Mouse (Mus musculus) bone marrow macrophage, adult 2 months (primary cell): Measurements from ENCODE around the gene Kng1. TPM values are rescaled to one million over a fixed set of nuclear protein-coding genes. Genes with fewer than 3 reads are reported as not detected.
"Not testable (repeated sequence)": the region's sequence is repeated elsewhere in the genome, so short reads cannot be mapped to it uniquely, and the experiment has no call there.

Source experiments
- H3K27ac ChIP-seq: 2 replicates; pipeline ENCODE4 v1.5.1; 2012; ENCODE audit warnings: low read depth, low read length; ENCODE audit not compliant: insufficient read depth
- H3K4me1 ChIP-seq: 2 replicates; pipeline ENCODE4 v1.6.1; 2012; ENCODE audit warnings: low read length; ENCODE audit not compliant: control insufficient read depth, insufficient read depth
- H3K4me3 ChIP-seq: 2 replicates; pipeline ENCODE4 v1.5.1; 2012; ENCODE audit warnings: mild to moderate bottlenecking, low read length, moderate library complexity; ENCODE audit not compliant: insufficient read depth
- CTCF ChIP-seq: IDR thresholded peaks from 2 replicates; pipeline ENCODE4 v1.5.1; 2012; ENCODE audit warnings: low read depth, mild to moderate bottlenecking, low read length, moderate library complexity
- POLR2A ChIP-seq: IDR thresholded peaks from 2 replicates; pipeline ENCODE4 v1.6.1; 2012; ENCODE audit warnings: mild to moderate bottlenecking, low read depth, low read length, borderline replicate concordance
- polyA plus RNA-seq: library from polyadenylated mRNA; stranded (reverse); fragments of >200 nt; gene quantifications from 2 replicates; pipeline ENCODE4 v1.2.4, GENCODE M21; 2012; ENCODE audit not compliant: missing spikeins, insufficient read depth, insufficient read length

The Kng1 gene
- polyA plus RNA-seq, 1 experiment, result not detected

DNA sequence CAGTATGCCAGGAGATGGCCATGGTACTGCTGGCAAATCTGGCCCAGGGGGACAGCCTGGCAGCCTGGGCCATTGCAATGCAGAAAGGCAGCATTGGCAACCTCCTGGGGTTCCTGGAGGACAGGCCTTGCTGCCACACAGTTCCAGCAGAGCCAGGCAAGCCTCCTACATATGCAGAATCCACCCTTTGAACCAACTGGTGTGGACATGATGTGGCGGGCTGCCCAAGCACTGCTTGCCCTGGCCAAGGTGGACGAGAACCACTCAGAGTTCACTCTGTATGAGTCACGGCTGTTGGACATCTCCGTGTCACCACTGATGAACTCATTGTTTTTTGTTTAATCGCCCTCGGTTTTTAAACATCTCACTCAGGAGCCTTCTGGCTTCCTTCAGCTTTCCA lies 36.5 kb downstream of the Kng1 start:
- Histone ChIP-seq H3K27ac (no peak overlapping the region), H3K4me3 (no peak overlapping the region), H3K4me1 (peaks cover 12% of the 10 kb centered on the region)
- TF ChIP-seq CTCF (no peak), POLR2A (no peak)

GRCm38 (mm10) chr16:23095581-23095980 lies 37.9 kb downstream of the Kng1 start:
- not testable (repeated sequence) for H3K27ac ChIP-seq, H3K4me3 ChIP-seq
- H3K4me1 ChIP-seq, result peaks cover 12% of the 10 kb centered on the region

DNA sequence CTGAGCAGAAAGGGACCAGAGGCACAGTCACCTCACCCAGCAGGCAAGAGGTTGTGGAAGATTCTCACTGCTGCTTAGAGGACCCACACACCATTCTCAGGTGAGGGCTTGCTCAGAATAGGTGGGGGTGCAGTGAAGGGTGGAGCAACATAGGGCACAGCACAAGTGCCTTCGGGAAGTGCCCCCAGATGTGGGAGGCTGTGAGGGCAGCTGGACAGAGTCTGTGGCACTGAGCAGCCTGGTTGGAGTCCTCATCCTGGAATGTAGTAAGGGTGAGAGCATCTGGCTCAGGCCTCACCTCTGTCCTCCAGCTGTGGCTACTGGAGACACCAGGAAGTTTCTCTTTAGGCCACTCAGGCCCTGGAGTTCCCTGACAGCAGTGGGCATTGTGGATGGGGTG lies 39.2 kb downstream of the Kng1 start:
- not testable (repeated sequence) for H3K4me1 ChIP-seq, H3K4me3 ChIP-seq, H3K27ac ChIP-seq

DNA sequence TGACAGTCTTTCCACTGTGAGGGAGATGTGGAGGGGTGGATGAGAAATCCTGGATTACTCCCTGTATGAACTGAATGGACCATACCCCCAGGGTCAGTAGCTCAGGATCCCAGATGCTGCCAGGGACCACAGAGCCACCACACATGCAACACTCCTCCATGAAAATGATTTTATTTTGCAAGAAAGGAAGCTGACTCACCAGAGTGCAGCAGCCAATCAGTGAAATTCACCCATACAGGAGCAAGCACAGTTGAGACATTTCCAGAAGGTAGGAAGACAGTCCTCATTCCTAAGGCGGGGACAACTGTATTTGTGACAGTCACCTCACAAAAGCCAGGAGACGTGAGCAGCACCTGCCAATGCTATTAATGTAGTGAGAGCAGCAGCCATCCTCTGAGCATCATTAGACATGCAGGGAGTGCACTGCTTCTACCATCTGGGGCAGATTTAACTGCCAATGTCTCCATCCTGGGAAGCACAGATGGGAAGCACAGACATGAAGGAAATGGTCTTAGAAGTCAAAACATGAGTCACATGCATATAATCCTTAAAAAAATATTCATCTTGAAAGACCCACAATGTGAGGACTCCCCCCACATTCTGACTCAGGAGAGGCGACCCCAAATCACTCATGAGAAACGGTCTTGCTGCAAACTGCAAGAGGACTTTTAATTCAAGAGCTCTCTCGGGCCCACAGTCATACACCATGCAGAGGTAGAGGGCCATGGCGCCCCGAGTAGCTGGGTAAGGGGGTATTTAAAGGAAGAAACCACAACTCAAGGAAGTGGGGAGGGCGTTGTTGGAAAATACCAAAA lies 39.8 kb downstream of the Kng1 start:
- not testable (repeated sequence) for H3K27ac ChIP-seq, H3K4me3 ChIP-seq, H3K4me1 ChIP-seq

DNA sequence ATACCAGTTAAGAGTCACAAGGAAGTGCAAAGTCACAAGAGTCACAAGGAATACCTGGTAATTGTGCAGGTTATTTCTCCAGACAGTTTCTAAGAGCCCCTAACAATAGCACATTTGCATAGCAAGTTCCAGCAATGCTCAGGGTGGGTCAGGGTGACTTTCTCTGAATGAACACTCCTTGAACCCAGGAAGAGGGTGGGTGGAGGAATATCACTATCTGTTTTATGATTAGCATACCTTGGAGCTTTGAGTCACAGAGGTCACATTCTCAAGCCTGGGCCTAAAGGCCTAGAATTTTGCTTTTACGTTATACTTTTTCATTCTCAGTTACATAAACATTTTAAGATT lies 40.4 kb downstream of the Kng1 start:
- H3K4me1 ChIP-seq, result not testable (repeated sequence)

DNA sequence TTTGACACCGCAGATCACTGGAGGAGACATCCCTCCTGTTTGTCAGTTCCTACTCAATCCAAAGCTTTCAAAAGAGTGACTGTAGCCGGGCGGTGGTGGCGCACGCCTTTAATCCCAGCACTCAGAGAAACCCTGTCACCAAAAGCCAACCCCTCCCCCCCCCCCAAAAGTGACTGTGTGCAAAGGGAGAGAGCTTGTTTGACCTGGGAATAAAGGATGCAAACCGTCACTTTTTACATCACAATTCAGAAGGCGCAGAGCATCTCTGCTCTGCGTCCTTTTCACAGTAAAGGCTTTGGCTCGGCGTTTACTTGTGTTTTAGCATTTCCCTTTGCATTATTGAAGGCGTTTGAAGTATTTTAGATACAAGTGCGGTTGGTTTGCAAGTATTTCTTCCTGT lies 42.0 kb downstream of the Kng1 start:
- no peak overlapping the region for H3K4me3 ChIP-seq
- no peak overlapping the region for H3K27ac ChIP-seq
- peaks cover 20% of the 10 kb centered on the region for H3K4me1 ChIP-seq
- TF ChIP-seq CTCF (no peak), POLR2A (no peak)

More for the DNA sequence above, 40.4 kb downstream of the Kng1 start:
- not testable (repeated sequence) for H3K4me3 ChIP-seq, H3K27ac ChIP-seq

- TF ChIP-seq CTCF, result no peak
- no peak for TF ChIP-seq POLR2A
- peaks cover 20% of the 10 kb centered on the region for H3K4me1 ChIP-seq
- no peak overlapping the region for H3K27ac ChIP-seq
- H3K4me3 ChIP-seq, result no peak overlapping the region
These were observed 42.5 kb downstream of the Kng1 start for GRCm38 (mm10) chr16:23100099-23100575.

DNA sequence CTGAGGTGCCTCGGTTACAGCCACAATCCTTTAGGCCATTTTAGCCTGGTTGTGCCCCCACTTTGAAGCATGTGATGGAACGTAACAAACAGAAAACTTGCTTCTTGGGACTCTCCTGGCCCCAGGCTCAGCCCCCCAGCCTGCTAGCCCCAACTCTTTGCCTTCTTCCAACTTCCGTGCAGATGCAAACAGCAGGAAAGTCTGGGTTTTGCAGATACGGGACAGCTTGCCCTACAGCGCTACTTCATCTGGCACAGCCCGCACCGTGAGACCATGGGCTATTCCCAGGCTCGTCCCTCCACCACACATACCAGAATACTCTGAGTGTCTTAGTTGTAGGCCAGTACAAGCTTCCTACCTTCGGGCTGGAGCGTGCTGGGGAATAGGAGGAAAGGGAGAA lies 42.9 kb downstream of the Kng1 start:
- H3K4me3 ChIP-seq, result no peak overlapping the region
- TF ChIP-seq POLR2A (no peak), CTCF (no peak)

GRCm38 (mm10) chr16:23102340-23103037 lies 44.8 kb downstream of the Kng1 start:
- TF ChIP-seq CTCF (no peak), POLR2A (no peak)
- H3K4me1 ChIP-seq, result peaks cover 15% of the 10 kb centered on the region
- no peak overlapping the region for H3K4me3 ChIP-seq
- no peak overlapping the region for H3K27ac ChIP-seq

More for the DNA sequence above, 42.9 kb downstream of the Kng1 start:
- no peak overlapping the region for H3K27ac ChIP-seq
- H3K4me1 ChIP-seq, result peaks cover 20% of the 10 kb centered on the region

GRCm38 (mm10) chr16:23103038-23103745 lies 45.5 kb downstream of the Kng1 start:
- no peak overlapping the region for H3K4me3 ChIP-seq
- H3K4me1 ChIP-seq, result peaks cover 13% of the 10 kb centered on the region
- no peak overlapping the region for H3K27ac ChIP-seq
- TF ChIP-seq CTCF (no peak), POLR2A (no peak)
